Mouse (Mus musculus): ENCODE measurements around the gene Gm9780.
"Not testable (repeated sequence)": the region's sequence is repeated elsewhere in the genome, so short reads cannot be mapped to it uniquely, and the experiment has no call there.

Gene Gm9780

GRCm38 (mm10) chr14:26042611-26043010 lies at the start of gene Gm9780:
TSS of gene Gm9780 (minus strand) at chr14:26042711.
- in situ Hi-C loops (cut with MboI, MseI): not testable (repeated sequence)

DNA sequence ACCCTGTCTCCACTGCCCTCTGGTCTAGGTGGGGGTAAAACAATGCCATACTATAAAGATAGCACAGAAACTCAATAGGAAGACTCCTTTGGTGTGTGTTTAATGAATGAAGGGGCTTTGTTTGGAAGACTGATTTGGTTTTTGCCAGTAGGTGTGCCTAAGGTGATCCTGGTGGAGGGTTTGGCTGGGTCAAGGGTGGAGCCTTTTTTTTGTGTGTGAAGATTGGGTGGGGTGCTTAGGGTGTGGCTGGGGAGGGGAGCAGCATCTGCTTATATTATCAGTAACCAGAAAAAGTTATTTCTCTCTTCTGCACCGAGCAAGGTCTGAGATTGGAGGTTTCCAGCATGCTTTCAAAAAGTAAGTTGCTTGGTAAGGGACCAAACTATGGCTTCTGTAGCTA lies 39.5 kb upstream of the Gm9780 start, which contains the start of gene Cphx3:
Cphx3 (plus strand) TSS at position 301 of the 400 bp plus-strand sequence.
- in situ Hi-C loops (cut with MboI, MseI): not testable (repeated sequence)

DNA sequence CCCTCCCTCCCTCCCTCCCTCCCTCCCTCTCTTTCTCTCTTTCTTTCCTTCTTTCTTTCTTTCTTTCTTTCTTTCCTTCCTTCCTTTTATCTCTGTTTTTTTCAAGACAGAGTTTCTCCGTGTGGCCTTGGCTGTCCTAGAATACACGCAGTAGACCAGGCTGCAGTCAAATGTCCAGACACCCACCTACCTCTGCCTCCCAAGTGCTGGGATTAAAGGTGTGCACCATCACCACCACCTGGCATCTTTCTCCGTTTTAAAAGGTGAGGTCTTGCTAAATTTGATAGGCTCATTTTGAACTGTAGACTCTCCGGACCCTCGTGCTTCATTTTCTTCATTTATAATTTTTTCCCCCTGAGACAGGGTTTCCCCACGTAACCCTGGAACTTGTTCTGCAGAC lies 38.7 kb upstream of the Gm9780 start, which contains the start of gene Cphx2:
Cphx2 (plus strand) TSS at position 301 of the 400 bp plus-strand sequence.
- in situ Hi-C loops (cut with MboI, MseI): not testable (repeated sequence)

- in situ Hi-C loops (cut with MboI, MseI): not testable (repeated sequence)
Observed at GRCm38 (mm10) chr14:26076620-26077390, 34.3 kb upstream of the Gm9780 start.

GRCm38 (mm10) chr14:26067325-26067633 lies 24.8 kb upstream of the Gm9780 start, which contains the start of gene Tmem254c:
TSS of gene Tmem254c (minus strand) at chr14:26067355.
- in situ Hi-C loops (cut with MboI, MseI): not testable (repeated sequence)

DNA sequence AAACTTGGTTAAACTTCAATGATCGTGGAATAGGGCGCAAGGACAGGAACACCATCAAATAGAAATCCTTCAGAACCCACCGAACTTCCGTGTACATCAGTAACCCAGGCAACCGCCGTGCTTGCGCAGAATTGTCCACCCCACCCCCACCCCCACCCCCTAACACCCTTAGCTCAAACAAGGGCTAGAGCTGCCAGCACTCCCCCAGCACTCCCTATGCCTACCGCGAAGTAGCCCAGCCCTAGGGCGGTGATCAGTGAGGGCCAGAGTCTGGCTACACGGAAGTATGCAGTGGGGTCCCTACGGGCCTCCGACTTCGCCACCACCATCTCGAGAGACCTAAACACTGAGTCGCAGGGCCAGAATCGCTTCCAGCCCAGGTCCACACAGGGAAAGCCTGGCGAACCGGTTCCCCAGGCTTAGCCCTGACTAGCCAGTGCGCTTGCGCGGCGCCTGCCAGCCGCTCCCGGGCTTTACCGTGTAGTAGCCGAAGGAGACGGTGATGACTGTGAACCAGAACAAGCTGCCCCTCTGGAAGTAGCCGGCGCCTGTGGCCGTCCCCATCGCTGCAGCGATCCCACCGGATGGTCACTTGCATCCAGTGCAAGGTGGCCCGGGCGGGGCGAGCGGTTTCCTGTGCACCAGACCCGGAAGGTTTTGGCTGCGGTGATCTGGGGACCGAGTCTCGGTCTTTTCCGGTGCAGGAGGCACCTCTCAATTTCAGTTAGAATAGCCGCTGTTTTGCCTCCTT lies 24.2 kb upstream of the Gm9780 start:
- in situ Hi-C loops (cut with MboI, MseI): not testable (repeated sequence)

DNA sequence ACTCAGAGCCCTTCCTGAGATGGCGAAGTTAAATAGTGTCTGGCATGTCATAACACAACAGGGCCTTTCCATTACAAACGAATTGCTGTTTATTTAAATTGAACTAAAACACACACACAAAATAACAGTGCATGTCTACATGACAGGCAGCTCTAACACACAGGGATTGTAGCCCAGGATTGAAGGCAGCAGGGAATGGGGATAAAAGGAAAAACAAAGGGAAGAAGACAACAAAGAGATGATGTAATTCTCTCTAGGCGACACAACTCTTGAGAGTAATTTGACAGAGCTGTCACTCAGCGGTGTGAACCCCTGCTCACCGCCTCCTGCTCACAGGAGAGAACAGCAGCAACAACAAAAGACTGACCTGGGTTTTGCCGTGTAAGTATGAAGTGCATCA lies 16.9 kb upstream of the Gm9780 start:
- in situ Hi-C loops (cut with MboI, MseI): not testable (repeated sequence)

- in situ Hi-C loops (cut with MboI, MseI): not testable (repeated sequence)
Observed at GRCm38 (mm10) chr14:26058184-26058583, 15.7 kb upstream of the Gm9780 start.

GRCm38 (mm10) chr14:26048767-26049166 lies 6.3 kb upstream of the Gm9780 start:
- in situ Hi-C loops (cut with MboI, MseI): not testable (repeated sequence)

GRCm38 (mm10) chr14:26047026-26047425 lies 4.5 kb upstream of the Gm9780 start:
- in situ Hi-C loops (cut with MboI, MseI): not testable (repeated sequence)

DNA sequence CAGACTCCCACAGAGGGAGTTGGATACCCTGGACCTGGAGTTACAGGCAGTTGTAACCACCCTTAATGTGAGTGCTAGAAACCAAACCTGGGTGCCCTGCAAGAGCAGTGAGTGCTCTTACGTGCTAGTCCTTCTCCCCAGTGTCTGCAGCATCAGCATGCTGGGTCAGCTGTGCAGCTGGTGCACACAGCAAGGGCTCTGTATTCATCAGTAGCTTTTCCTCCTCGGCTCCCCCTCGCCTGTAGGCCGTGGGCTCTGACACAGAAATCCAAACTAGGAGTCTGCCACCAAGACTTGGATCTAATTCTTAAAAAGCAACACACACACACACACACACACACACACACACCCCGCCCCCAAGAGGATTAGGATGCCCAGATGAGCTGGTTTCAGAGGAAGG lies 2.5 kb upstream of the Gm9780 start:
- in situ Hi-C loops (cut with MboI, MseI): not testable (repeated sequence)

- in situ Hi-C loops (cut with MboI, MseI): not testable (repeated sequence)
Observed at GRCm38 (mm10) chr14:26035439-26035838, 7.1 kb downstream of the Gm9780 start.

DNA sequence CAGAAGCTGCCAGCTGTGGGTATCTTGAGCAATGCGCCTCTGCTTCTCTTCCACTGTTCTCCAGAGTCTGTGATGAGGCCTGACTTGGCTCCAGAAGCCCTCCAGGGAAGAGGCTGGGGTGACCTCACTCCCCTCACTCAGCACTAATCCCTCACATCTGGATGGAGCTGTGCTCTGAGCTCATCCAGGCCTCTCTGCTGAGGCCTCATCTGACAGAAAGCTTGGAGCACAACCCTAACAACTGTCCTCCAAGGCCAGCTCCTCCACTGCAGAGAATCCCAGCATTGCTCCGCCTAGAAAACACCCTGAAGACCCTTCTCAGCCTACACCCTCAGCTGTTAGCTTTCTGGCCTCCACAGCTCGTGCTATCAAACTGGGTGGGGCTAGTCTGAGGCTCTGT lies 8.1 kb downstream of the Gm9780 start:
- in situ Hi-C loops (cut with MboI, MseI): not testable (repeated sequence)

DNA sequence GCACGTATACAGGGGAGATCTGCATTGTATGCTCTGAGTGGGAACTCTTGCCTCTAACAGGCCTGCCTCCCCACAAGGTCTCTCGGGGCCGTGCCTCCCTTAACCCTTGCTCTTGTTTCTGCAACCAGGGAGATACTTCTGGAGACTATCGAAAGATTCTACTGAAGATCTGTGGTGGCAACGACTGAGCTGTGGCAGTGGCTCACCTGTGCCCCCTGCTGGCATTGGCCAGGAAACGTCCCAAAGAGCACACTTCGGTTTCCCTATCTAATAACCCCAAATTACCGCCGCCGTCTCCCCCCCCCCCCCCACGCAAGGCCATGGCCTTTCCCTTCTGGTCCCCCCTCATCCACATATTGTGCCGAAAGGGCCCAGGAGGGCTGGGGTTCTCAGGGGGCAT lies 16.9 kb downstream of the Gm9780 start:
- in situ Hi-C loops (cut with MboI, MseI): not testable (repeated sequence)

DNA sequence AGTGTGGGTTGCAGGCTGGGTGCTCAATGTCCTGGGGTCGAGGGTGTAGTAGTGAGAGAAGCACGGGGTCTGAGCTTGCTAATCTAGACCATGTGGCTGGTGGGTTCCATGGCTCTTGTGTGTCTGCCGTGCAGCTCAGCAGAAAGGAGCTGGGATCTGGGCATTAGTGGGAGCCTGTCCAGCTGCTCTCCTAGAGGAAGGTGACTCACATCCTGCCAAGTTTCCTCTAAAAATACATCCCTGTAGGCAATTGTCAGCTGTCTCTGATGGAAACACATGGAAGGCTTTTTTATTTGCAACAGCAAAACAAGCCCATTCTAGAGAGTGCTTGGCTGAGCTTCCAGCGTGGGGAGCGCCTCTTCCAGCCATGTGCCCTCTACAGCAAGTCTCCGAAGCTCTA lies 19.7 kb downstream of the Gm9780 start:
- in situ Hi-C loops (cut with MboI, MseI): not testable (repeated sequence)

- in situ Hi-C loops (cut with MboI, MseI): not testable (repeated sequence)
Observed at GRCm38 (mm10) chr14:26021555-26021954, 21.0 kb downstream of the Gm9780 start.

DNA sequence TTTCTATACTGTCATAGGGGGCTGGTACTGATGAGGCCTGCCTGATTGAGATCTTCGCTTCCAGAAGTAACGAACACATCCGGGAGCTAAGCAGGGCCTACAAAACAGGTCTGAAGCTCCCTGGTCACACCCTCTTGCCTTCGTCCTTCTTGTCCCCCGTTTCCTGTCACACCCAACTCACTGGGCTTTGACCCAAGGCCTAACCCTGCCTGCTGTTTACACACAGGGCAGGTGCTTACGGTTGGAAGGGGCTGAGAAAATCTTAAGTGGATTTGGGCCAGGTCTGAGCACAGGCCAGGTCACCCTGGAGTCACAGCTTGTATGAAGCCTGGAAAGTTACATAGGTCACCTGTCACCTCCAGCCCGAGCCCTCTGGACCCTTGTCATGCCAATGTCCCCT lies 26.1 kb downstream of the Gm9780 start:
- in situ Hi-C loops (cut with MboI, MseI): loop anchor here (5.0 kb wide), 1 partner anchor 144 kb away; no protein-coding TSS in a partner anchor

DNA sequence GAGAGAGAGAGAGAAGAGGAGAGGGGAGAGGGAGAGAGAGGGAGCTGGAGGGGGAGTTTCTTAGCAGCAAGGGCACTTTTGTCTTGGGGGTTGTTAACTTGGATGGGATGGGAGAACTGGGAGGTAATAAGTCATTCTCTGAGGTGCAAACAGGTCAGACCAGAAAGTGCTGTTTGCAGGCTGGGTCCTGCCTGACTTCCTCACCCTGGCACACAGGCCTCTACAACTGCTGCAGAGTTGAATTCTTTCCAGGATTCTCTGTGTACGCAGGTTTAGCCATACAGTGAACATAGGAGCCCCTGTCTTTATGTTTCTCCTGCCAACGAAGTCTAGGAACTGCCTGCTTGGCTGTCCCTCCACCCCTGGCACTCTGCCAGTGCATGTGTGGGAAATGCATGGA lies 35.0 kb downstream of the Gm9780 start:
- in situ Hi-C loops (cut with MboI, MseI): not testable (repeated sequence)

DNA sequence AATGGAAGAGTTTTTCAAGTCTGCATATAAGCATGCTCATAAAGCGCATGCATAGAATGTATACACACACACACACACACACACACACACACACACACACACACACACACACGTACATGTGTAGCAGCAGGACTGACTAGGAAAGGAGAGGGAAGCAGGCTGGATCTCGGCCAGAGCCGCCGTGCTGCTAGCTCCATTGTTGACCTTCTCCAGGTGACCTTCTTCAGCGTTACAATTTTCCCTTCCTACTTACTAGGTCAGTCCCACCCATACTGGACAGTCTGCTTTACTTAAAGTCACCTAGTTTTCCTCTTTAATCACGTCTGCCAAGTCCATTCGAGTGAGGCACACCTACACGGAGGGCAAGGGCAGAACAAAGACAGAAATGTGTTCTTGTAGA lies 60.6 kb downstream of the Gm9780 start:
- in situ Hi-C loops (cut with MboI, MseI): loop anchor here (5.0 kb wide), 2 partner anchors 140 to 280 kb away; no protein-coding TSS in a partner anchor

DNA sequence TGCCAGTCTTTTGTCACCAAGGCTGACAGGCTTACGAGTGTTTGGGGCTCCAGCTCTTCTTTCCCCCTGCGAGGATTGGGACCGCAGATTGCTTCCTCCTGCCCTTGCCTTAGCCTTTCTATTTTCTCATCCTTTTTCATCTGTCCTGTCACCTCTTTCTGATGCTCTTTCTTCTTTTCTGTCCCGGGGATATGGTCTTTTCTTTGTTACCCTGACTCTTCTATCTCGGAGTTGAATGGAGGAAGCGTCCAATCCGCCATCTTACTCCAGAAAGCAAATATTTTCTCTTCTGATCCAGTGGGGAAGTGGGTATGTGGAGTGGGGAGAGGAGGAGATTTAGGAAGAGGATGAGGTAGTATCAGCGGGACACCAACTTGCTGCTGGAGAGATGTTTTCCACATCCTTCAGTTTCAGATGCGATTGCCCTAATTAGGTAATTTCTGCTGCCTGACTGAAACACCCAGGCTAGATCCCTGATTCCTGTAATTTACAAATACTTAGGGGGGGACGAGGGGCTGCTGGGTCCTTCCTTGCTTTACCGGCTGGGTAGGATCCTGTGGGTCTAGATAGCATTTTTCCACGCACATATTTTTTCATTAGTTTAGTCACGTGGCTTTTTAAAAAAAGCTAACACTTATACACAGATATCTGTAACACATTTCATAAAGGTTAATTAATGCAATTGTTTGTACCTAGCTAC lies 63.1 kb downstream of the Gm9780 start:
- in situ Hi-C loops (cut with MboI, MseI): not testable (repeated sequence)

DNA sequence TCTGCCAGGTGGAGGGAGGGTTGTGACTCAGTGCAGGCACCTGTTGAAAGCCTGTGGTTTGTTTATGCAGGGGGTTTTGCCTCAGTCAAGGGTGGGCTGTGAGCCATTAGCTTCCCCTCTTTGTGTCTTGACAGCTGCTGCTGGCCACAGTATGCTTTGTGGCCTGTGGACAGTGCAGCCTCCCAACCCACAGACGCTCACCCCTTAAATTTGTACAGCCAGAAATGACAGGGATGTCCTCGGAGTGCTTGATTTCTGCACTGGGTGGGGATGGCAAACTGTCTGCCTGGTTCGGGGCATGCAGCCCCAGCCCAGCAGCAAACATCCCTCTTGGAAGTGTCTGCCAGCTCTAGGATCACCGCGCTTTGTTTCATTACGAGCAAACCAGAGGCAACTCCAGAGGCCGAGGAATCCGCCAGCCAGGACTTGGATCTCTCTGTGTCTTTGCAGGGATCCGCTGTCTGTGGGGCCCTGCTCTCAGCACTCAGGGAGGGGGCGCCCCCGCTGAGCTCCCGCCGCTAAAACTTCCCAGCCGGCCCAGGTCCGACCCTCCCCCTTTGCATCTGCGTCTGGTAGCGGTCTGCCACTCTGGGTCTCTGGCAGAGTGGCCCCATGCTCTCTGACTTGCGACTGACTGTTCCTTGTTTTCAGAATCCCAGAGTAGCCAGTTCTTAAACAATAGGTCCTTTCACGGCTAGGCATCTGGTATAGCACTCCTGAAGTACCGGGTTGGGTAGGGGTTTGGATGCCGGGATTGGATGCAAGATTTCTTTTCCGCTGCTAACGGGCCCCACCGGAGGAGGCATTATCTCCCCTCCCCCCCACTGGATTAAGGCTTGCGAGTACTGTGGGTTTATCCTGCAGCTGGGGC lies 63.9 kb downstream of the Gm9780 start, which contains the start of gene Duxbl1:
Duxbl1 (plus strand) TSS at position 207 of the 871 bp plus-strand sequence.
- in situ Hi-C loops (cut with MboI, MseI): not testable (repeated sequence)

Measured in regulatory T cell (primary cell).